Mouse (Mus musculus): ENCODE measurements around the gene Mturn. TPM values are rescaled to one million over a fixed set of nuclear protein-coding genes. Genes with fewer than 3 reads are reported as not detected.

Gene Mturn
- polyA plus RNA-seq, 1 experiment from 2014 or later: 8.6 TPM

DNA sequence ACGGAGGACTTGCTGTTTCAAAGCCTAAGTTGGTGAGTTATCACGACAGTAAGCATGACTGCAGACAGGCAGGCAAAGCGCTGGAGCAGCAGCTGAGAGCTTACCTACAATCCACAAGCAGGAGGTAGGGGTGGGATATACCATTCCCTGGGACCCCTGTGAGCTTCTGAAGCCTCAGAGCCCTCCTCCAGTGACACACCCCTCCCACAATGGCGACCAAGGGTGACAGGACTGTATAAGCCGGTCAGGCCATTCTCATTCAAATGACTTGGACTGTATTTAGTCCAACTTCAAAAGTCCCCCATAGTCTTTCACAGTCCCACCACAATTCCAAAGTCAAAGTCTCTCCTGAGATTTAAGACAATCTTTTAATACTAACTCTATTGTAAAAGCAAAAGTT is 8.5 kb upstream of the Mturn start:
- Histone ChIP-seq H3K4me2 (ENCODE audit: low read length) (no peak overlapping the region), H3K9me3 (ENCODE audit: control insufficient read depth, low read length) (no peaks in the 10 kb centered on the region), H3K36me3 (ENCODE audit: control insufficient read depth, insufficient read depth, low read length) (no peaks in the 10 kb centered on the region), H3K4me1 (ENCODE audit: control insufficient read depth in 2 of 2, insufficient read depth in 2 of 2, low read length in 2 of 2) (no peaks in the 10 kb centered on the region), H3K27me3 (ENCODE audit: control insufficient read depth, insufficient read depth, low read length) (no peaks in the 10 kb centered on the region), H3K9ac (ENCODE audit: low read length) (no peak overlapping the region), H3K27ac (replicated peaks in 1 of 2; ENCODE audit: control insufficient read depth in 1 of 2, insufficient read depth in 1 of 2, low read depth in 2 of 2, low read length in 2 of 2) (no peak overlapping the region), H3K4me3 (ENCODE audit: control insufficient read depth in 1 of 2, insufficient read depth in 1 of 2, low read depth in 1 of 2, low read length in 2 of 2) (no peak overlapping the region)
- no peak for ATAC-seq (ENCODE audit: insufficient number of reproducible peaks, insufficient read depth, low FRiP score, low read depth)
- WGBS: 38% methylated on average over 5 of the region's 5 CpGs

DNA sequence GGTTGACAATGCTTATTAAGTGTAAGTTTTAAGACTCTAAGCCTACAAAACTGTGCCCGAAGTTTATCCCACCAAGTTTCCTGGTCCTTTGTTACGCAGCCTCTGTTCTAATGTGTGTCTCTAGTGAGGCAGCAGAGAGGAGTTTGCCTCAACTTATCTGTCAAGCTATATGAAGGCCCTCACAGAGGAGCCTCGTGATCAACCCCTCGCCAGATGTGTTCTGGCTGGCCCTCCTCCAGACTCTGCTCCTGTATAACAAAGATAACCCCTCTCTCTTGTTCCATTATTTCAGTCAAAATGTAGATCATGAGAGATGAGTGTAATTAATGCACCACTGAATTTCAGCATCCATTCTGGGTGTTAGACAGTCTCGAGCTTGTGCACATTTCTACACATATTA is 1.7 kb upstream of the Mturn start:
- no peak for ATAC-seq (ENCODE audit: insufficient number of reproducible peaks, insufficient read depth, low FRiP score, low read depth)
- no peaks in the 10 kb centered on the region for H3K36me3 ChIP-seq (ENCODE audit: control insufficient read depth, insufficient read depth, low read length)
- H3K27ac ChIP-seq (replicated peaks in 1 of 2; ENCODE audit: control insufficient read depth in 1 of 2, insufficient read depth in 1 of 2, low read depth in 2 of 2, low read length in 2 of 2): no peak overlapping the region
- peaks cover 5% of the 10 kb centered on the region in 2 experiments; a peak in 3 of 4 replicates for H3K4me1 ChIP-seq (ENCODE audit: control insufficient read depth in 2 of 2, insufficient read depth in 2 of 2, low read length in 2 of 2)
- H3K9ac ChIP-seq (ENCODE audit: low read length): no peak overlapping the region
- no peak overlapping the region for H3K4me2 ChIP-seq (ENCODE audit: low read length)
- H3K9me3 ChIP-seq (ENCODE audit: control insufficient read depth, low read length): no peaks in the 10 kb centered on the region
- WGBS: 71% methylated on average over 5 of the region's 5 CpGs
- H3K4me3 ChIP-seq (ENCODE audit: control insufficient read depth in 1 of 2, insufficient read depth in 1 of 2, low read depth in 1 of 2, low read length in 2 of 2): no peak overlapping the region
- peaks cover 20% of the 10 kb centered on the region for H3K27me3 ChIP-seq (ENCODE audit: control insufficient read depth, insufficient read depth, low read length)

DNA sequence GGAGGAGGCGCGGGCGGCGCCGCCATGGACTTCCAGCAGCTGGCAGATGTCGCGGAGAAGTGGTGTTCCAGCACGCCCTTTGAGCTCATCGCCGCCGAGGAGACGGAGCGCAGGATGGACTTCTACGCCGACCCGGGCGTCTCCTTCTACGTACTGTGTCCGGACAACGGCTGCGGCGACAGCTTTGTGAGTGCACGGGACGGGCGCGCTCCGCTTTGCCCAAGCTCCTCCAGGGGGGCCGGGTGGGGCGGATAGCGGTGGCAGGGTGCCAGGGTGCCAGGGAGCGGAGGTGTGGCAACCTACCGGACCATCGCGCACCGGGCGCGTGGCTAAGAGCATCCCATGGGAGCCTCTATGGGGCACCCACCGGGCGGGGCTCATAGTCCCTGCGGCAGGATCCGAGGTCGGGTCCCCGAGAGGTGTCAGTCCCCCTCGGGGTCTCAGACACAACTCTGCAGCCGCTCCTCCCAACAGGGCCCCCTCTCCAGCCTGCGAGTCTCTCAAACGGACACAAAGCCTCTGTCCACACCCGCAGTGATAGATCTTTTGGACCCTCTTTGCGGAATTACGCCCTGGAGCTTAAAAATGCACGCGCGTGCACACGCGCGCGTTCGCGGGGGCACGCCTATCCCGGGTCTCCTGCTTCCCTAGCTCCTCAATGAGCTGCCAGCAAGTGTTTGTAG is 463 bp downstream of the Mturn start:
- ATAC-seq (ENCODE audit: insufficient number of reproducible peaks, insufficient read depth, low FRiP score, low read depth): peak; percentile 73
- Histone ChIP-seq H3K4me1 (ENCODE audit: control insufficient read depth in 2 of 2, insufficient read depth in 2 of 2, low read length in 2 of 2) (peaks cover 11 to 18% of the 10 kb centered on the region in 2 experiments), H3K27ac (replicated peaks in 1 of 2; ENCODE audit: control insufficient read depth in 1 of 2, insufficient read depth in 1 of 2, low read depth in 2 of 2, low read length in 2 of 2) (0 out of 4 replicates have a peak overlapping the region, but pooled peaks of 1 of the 2 experiments have one; percentile 47), H3K36me3 (ENCODE audit: control insufficient read depth, insufficient read depth, low read length) (no peaks in the 10 kb centered on the region), H3K9ac (ENCODE audit: low read length) (peak overlapping the region; percentile 74), H3K4me3 (ENCODE audit: control insufficient read depth in 1 of 2, insufficient read depth in 1 of 2, low read depth in 1 of 2, low read length in 2 of 2) (peak overlapping the region; percentile 79 to 86), H3K9me3 (ENCODE audit: control insufficient read depth, low read length) (no peaks in the 10 kb centered on the region), H3K27me3 (ENCODE audit: control insufficient read depth, insufficient read depth, low read length) (peaks cover 20% of the 10 kb centered on the region), H3K4me2 (ENCODE audit: low read length) (peak overlapping the region; percentile 98)
- WGBS: under 1% methylated on average over 61 of the region's 61 CpGs

DNA sequence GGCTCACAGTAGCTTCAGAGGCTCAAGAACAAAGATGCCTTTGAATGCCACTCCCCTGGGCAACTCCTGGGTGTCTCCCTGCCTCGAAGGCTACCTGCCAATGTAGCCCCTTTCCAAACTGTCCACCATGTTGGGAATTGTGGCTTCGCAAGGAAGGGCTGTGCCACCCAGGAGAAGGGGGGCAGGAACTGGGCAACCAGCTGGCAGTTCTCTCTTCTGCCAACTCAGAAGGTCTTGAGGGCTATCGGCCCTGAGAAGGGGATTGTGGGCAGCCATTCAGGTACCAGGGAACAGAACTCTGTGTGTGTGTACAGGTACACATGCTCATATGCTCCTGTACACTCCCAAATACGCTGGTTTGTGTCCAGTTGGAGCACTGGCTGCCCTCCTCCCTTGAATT is 2.7 kb downstream of the Mturn start:
- Histone ChIP-seq H3K27me3 (ENCODE audit: control insufficient read depth, insufficient read depth, low read length) (peaks cover 26% of the 10 kb centered on the region), H3K36me3 (ENCODE audit: control insufficient read depth, insufficient read depth, low read length) (no peaks in the 10 kb centered on the region)

DNA sequence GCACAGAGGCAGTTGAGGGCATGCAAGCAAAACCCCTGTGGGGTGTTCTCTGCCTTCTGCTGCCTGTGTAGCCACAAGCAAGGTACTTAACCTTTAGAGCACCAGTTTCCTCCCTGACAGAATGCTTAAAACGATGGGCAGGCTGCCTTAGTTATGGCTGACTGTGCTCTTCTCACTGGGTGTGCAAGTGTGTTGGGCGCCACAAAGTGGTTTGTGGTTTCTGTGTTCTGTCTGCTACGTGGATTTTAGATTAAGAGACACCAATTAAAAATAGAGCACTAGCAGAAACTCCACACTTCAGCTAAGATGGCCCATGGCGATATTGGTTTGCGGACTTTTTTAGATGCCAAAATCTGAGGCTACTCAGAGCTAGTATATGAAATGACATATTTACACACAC is 3.7 kb downstream of the Mturn start:
- no peak for ATAC-seq (ENCODE audit: insufficient number of reproducible peaks, insufficient read depth, low FRiP score, low read depth)

More for the DNA sequence above, 2.7 kb downstream of the Mturn start:
- H3K9ac ChIP-seq (ENCODE audit: low read length): no peak overlapping the region
- peaks cover 11 to 18% of the 10 kb centered on the region in 2 experiments for H3K4me1 ChIP-seq (ENCODE audit: control insufficient read depth in 2 of 2, insufficient read depth in 2 of 2, low read length in 2 of 2)
- ATAC-seq (ENCODE audit: insufficient number of reproducible peaks, insufficient read depth, low FRiP score, low read depth): no peak
- no peak overlapping the region for H3K4me3 ChIP-seq (ENCODE audit: control insufficient read depth in 1 of 2, insufficient read depth in 1 of 2, low read depth in 1 of 2, low read length in 2 of 2)
- H3K4me2 ChIP-seq (ENCODE audit: low read length): no peak overlapping the region
- H3K9me3 ChIP-seq (ENCODE audit: control insufficient read depth, low read length): no peaks in the 10 kb centered on the region
- H3K27ac ChIP-seq (replicated peaks in 1 of 2; ENCODE audit: control insufficient read depth in 1 of 2, insufficient read depth in 1 of 2, low read depth in 2 of 2, low read length in 2 of 2): no peak overlapping the region
- 83% methylated on average over 4 of the region's 4 CpGs for WGBS

DNA sequence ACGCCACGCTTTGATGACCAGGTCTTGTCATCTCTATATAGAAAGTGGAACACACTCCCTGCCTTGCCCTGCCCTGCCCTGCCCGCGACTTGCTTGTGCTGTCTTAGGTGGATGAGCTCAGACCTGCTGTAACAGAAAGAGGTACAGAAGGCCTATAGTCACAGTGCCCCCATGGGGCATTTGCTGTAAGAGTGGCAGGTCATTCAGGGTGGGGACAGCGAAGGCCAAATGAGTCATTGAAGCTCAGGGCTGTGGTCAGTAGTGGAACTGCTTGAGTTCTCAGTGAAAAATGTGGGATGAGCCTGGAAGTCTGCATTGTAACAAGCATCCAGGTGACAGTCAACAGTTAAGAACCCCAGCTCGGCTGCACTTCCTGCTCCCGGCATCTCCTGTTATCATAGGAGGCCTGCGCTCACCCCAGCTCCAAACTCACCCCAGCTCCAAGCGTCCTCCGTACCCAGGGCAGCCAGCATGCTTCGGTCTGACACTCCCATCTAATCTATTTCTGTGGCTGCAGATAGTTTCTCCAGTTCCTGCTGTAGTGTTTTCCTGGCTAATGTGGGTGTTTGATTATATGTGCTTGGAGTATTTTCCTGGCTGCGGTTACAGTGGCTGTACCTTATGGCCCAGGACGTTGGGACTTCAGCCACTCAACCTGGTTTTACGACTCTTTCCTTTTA is 4.4 kb downstream of the Mturn start:
- H3K4me2 ChIP-seq (ENCODE audit: low read length): no peak overlapping the region
- H3K9me3 ChIP-seq (ENCODE audit: control insufficient read depth, low read length): no peaks in the 10 kb centered on the region
- 42% methylated on average over 14 of the region's 14 CpGs for WGBS
- H3K9ac ChIP-seq (ENCODE audit: low read length): no peak overlapping the region
- ATAC-seq (ENCODE audit: insufficient number of reproducible peaks, insufficient read depth, low FRiP score, low read depth): no peak
- H3K36me3 ChIP-seq (ENCODE audit: control insufficient read depth, insufficient read depth, low read length): 0 out of 2 replicates have a peak, but pooled peaks cover 3% of the 10 kb centered on the region
- peaks cover 26% of the 10 kb centered on the region for H3K27me3 ChIP-seq (ENCODE audit: control insufficient read depth, insufficient read depth, low read length)
- no peak overlapping the region for H3K4me3 ChIP-seq (ENCODE audit: control insufficient read depth in 1 of 2, insufficient read depth in 1 of 2, low read depth in 1 of 2, low read length in 2 of 2)
- no peak overlapping the region for H3K27ac ChIP-seq (replicated peaks in 1 of 2; ENCODE audit: control insufficient read depth in 1 of 2, insufficient read depth in 1 of 2, low read depth in 2 of 2, low read length in 2 of 2)
- peaks cover 14 to 18% of the 10 kb centered on the region in 2 experiments for H3K4me1 ChIP-seq (ENCODE audit: control insufficient read depth in 2 of 2, insufficient read depth in 2 of 2, low read length in 2 of 2)

More for the DNA sequence above, 3.7 kb downstream of the Mturn start:
- H3K9me3 ChIP-seq (ENCODE audit: control insufficient read depth, low read length): no peaks in the 10 kb centered on the region
- H3K4me3 ChIP-seq (ENCODE audit: control insufficient read depth in 1 of 2, insufficient read depth in 1 of 2, low read depth in 1 of 2, low read length in 2 of 2): no peak overlapping the region
- H3K27ac ChIP-seq (replicated peaks in 1 of 2; ENCODE audit: control insufficient read depth in 1 of 2, insufficient read depth in 1 of 2, low read depth in 2 of 2, low read length in 2 of 2): no peak overlapping the region
- H3K36me3 ChIP-seq (ENCODE audit: control insufficient read depth, insufficient read depth, low read length): 0 out of 2 replicates have a peak, but pooled peaks cover 3% of the 10 kb centered on the region
- WGBS: 69% methylated on average over 5 of the region's 5 CpGs
- H3K9ac ChIP-seq (ENCODE audit: low read length): no peak overlapping the region
- no peak overlapping the region for H3K4me2 ChIP-seq (ENCODE audit: low read length)
- peaks cover 11 to 18% of the 10 kb centered on the region in 2 experiments for H3K4me1 ChIP-seq (ENCODE audit: control insufficient read depth in 2 of 2, insufficient read depth in 2 of 2, low read length in 2 of 2)
- H3K27me3 ChIP-seq (ENCODE audit: control insufficient read depth, insufficient read depth, low read length): peaks cover 26% of the 10 kb centered on the region

DNA sequence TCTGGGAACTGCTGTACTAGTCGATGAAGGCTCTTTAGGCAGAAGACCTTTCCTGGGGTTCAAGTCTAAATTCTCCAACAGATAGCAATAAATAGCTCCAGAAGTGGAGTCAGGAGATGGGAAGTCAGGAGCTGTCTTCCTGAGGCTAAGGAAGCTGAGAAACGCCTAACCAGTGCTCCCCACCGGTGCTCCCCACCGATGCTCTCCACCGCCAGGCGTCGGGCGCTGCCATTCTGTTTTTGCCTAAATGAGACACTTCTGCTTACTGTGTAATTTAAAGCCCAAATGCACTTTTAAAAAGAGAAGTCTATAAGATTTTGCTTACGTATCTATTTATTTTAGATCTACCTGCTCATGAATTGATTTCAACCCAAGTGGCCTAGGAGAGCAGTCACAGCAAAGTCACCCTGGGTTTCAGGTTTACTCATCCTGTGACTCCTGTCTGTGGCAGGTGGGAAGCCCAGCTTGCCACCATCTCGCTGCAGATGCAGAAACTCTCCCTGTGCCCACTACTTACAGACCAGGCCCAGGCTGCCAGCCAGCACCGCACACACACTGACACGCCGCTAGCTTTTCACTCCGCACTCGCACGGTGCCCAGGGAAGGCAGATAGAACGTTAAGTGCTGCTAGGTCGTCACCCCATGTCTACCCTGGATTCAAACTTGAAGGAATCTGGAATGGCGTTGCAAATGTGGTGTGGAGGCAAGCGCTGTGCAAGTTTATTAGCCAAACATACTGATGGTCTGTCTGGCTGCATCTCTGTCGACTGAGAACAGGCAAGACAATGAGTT is 5.7 kb downstream of the Mturn start:
- Histone ChIP-seq H3K4me2 (ENCODE audit: low read length) (no peak overlapping the region), H3K27me3 (ENCODE audit: control insufficient read depth, insufficient read depth, low read length) (peaks cover 25% of the 10 kb centered on the region), H3K4me3 (ENCODE audit: control insufficient read depth in 1 of 2, insufficient read depth in 1 of 2, low read depth in 1 of 2, low read length in 2 of 2) (no peak overlapping the region), H3K9ac (ENCODE audit: low read length) (no peak overlapping the region), H3K36me3 (ENCODE audit: control insufficient read depth, insufficient read depth, low read length) (0 out of 2 replicates have a peak, but pooled peaks cover 3% of the 10 kb centered on the region), H3K9me3 (ENCODE audit: control insufficient read depth, low read length) (no peaks in the 10 kb centered on the region), H3K4me1 (ENCODE audit: control insufficient read depth in 2 of 2, insufficient read depth in 2 of 2, low read length in 2 of 2) (peaks cover 18 to 19% of the 10 kb centered on the region in 2 experiments), H3K27ac (replicated peaks in 1 of 2; ENCODE audit: control insufficient read depth in 1 of 2, insufficient read depth in 1 of 2, low read depth in 2 of 2, low read length in 2 of 2) (no peak overlapping the region)
- ATAC-seq (ENCODE audit: insufficient number of reproducible peaks, insufficient read depth, low FRiP score, low read depth): no peak
- WGBS: 88% methylated on average over 21 of the region's 21 CpGs
